Mouse (Mus musculus): Measurements from ENCODE around the gene Gm49345.
"Not testable (repeated sequence)": the region's sequence is repeated elsewhere in the genome, so short reads cannot be mapped to it uniquely, and the experiment has no call there.

The Gm49345 gene

DNA sequence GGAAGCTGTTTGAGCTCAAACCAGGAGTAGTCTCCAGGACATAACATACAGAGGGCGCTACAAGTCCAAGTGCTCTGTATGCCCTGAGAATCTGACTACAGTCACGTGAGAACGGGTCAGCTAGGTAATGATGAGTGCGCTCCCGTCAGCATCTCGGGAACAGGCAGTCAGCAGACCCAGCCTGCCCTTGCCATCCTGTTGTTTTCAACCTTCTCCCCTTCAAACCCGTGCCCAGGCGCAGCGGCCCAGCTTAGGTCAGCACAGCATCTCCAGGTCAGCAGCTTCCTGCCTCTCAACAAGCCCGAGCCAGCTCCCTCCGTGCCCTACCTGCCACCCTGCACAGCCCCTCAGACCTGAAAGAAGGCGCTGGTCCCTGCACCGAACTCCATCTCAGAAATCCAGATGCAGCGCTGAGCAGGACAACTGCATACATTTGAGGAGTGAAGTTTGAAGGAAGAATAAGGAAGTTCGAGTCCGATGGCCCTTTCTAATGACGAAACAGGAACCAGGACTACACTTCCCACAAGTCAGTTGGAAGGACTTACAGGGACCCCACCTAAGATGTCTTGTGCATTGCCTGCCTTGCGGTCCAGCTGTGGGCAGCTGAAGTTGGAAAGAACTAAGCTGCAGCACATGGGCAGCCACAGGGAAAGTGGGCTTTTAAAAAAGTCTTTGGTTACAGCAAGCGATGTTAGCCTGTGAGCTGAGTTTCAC is at the start of gene Gm49345, which contains the start of gene Zfp729a:
TSS of gene Gm49345 (minus strand) at position 476 of the 714 bp plus-strand sequence.
TSS of gene Zfp729a (minus strand) at position 498 of the 714 bp plus-strand sequence.
- DNase-seq: peak; percentile 85

DNA sequence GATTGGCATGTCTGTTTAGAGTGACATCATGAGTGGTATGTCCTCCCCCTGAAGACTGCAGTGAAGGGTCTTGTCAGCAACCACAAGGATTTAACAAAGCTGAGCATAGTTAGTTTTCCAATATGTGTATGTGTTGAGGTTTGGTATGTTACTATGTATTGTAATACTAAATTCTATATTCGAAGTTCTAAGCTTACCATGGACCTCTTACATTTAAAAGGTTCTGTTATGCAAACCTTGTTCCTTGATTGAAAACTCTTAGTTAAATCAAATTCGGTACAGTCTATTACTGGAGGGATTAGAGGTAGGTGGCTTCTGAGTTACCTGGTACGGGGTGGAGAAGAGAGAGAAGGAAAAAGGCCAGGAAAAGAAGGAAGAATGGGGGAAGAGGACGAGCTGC is 49.4 kb upstream of the Gm49345 start, which contains the start of gene Zfp738:
TSS of gene Zfp738 (minus strand) at position 101 of the 400 bp plus-strand sequence.
- DNase-seq: no peak

GRCm38 (mm10) chr13:67683841-67684240 is 46.3 kb upstream of the Gm49345 start:
- not testable (repeated sequence) for DNase-seq

- DNase-seq: peak; percentile 83
Observed at GRCm38 (mm10) chr13:67682959-67683735, 45.6 kb upstream of the Gm49345 start.

DNA sequence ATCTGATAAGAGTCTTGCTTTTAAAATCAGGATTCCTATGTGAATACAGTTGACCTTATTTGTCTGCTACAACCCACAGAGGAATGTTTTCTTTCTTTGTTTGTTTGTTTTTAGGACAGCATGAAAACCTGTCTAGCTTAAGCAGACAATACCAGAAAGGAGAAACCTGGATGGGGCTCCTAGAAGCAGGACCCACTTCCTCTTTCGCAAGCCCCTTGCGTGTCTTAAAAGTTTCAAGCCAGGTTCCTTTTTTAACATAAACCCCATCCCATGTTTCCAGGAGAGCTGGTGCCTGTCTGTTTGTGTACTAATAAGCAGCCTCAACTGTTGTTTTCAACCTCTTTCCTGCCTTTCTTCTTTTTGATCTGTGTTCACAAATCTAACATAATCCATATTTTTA is 37.3 kb upstream of the Gm49345 start:
- no peak for DNase-seq

DNA sequence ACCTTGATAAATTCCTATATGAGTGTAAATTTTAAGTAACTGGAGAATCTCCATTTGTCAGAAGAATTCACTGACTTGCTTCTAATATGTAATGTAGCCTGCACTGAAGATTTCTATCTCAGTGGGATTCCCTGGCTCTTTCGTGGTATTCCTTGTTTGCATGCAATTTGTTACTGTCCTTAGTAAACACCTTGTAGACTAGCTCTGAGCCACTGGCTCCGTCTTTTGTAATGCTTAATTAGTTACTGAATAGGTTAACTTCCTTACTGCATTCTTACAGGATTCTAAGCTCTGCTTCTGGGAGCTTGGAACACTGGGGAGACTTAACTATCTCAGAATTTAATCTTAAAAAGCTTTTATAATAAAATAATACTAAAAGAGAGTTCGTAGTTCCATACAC is 14.9 kb upstream of the Gm49345 start:
- no peak for DNase-seq

DNA sequence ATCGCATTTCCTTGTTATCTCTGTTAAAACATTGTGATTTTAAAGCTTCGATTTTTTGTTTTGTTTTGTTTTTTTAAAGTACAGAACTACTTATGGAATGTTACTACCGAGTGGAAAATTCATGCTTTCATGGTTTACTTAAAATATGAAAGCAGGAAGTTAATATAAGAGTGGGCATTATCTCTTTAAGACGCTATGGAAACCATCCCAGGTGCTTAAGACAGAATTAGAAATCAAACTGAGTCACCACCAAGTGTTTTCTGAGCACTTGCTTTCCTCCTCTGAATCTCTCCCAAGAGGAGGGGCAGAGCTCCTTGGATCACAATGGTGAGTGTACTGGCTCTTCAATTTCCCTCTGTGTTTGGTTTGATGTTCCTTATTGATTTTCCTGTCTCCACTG is 27.5 kb downstream of the Gm49345 start:
- no peak for DNase-seq

- DNase-seq: peak; percentile 94
Observed at GRCm38 (mm10) chr13:67609066-67609876, 28.3 kb downstream of the Gm49345 start, which contains the start of gene Zfp729b. Zfp729b (minus strand) TSS chr13:67609707.

DNA sequence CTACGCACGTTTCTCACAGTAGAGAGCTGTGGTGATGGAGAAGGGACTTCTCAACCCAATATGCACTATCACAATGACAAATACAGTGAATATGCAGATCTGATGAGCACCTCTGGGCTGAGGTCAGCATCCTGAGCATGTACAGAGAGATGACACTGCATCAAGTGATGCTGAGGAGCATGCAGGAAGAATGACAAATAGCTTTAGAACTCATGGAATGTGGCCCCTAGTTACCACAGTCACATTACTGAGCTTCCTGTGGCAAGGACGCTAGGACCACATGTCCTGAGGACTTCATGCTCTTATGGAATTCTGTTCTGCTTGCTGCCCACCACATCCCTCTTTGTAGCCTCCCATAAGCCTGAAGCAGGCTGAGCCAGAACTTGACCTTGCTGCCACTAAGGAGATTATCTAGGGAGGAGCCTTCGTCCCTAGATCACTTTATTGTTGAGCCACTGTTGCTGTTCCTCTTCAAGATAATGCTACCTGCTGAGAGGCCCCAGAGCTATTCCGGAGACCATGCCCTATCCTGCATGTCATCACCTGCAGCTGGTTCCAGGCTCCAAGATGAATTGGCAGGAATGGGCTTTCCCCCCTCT is 64.9 kb downstream of the Gm49345 start:
- DNase-seq: no peak

DNA sequence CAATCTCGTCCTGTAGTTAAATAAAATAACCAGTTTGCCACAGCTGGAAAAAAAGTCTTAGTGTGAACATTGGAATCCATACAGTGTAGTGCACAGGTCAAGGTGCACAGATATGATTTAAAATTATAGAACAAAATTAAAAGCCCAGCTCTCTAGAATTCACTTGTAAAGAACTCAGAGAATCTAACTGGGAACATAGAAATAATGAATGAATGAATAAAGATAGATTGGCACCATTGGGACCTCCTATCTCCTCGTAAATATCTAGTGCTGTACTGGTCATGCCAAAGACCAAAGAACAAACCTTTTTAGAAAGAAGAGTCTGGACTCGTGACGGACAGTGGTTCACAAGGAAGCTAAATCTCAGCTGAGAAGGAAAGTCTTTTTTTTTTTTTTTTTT is 83.8 kb downstream of the Gm49345 start, which contains the start of gene Zfp748:
TSS of gene Zfp748 (minus strand) at position 101 of the 400 bp plus-strand sequence.
- no peak for DNase-seq

GRCm38 (mm10) chr13:67552505-67553346 is 84.8 kb downstream of the Gm49345 start:
- peak; percentile 84 for DNase-seq

DNA sequence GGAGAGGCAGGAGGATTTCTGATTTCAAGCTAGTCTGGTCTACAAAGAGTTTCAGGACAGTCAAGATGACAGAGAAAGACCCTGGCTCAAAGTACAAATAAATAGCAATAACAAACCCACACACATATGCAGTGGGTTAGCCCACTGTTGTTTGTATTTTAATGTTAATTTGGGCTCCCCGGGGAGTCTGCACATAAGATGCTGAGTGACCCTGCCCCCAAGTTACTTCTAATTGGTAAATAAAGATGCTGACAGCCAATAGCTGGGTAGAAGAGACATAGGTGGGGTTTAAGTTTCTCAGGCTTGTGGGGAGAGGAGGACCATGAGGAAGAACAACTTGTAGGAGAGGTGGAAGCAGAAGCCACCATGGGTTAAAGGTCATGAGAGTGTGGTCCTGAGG is 91.6 kb downstream of the Gm49345 start:
- DNase-seq: no peak

Measured in lung, postnatal 14 days (tissue).